Mouse (Mus musculus) limb, embryonic 14.5 days (tissue): Measurements from ENCODE around the gene Nudt3. TPM values are rescaled to one million over a fixed set of nuclear protein-coding genes. Genes with fewer than 3 reads are reported as not detected.

Experiments
- ATAC-seq: fragments of 200-750 bp; cut with Nextera tagmentation; 2 replicates; pipeline ENCODE4 v1.8.0; 2017; ENCODE audit warnings: low read depth, moderate number of reproducible peaks, moderate TSS enrichment; ENCODE audit not compliant: low FRiP score
- DNase-seq: peaks from one replicate; pipeline ENCODE4 v3.0.0-alpha.2; 2015; ENCODE audit warnings: low spot score
- H3K27ac ChIP-seq: fragments of 300-500 bp; sonication (generic); replicated peaks from 2 replicates; pipeline ENCODE4 v1.5.1; 2014; ENCODE audit warnings: low read depth, mild to moderate bottlenecking, low read length, moderate library complexity, mixed read lengths
- H3K27me3 ChIP-seq: fragments of 300-500 bp; sonication (generic); 2 replicates; pipeline ENCODE4 v1.6.1; 2014; ENCODE audit warnings: low read length, mixed read lengths; ENCODE audit not compliant: control insufficient read depth, insufficient read depth
- H3K36me3 ChIP-seq: fragments of 300-500 bp; sonication (generic); 2 replicates; pipeline ENCODE4 v1.6.1; 2014; ENCODE audit warnings: mild to moderate bottlenecking, low read length, moderate library complexity, mixed read lengths; ENCODE audit not compliant: control insufficient read depth, insufficient read depth
- H3K4me1 ChIP-seq: fragments of 300-500 bp; sonication (generic); 2 replicates; pipeline ENCODE4 v1.6.1; 2014; ENCODE audit warnings: antibody characterized with exemption, low read length, mixed read lengths; ENCODE audit not compliant: control insufficient read depth, insufficient read depth
- H3K4me2 ChIP-seq: fragments of 300-500 bp; sonication (generic); replicated peaks from 2 replicates; pipeline ENCODE4 v1.6.1; 2014; ENCODE audit warnings: low read depth, mild to moderate bottlenecking, low read length, moderate library complexity; ENCODE audit not compliant: severe bottlenecking
- H3K4me3 ChIP-seq: fragments of 300-500 bp; sonication (generic); replicated peaks from 2 replicates; pipeline ENCODE4 v1.5.1; 2014; ENCODE audit warnings: low read length
- H3K9ac ChIP-seq: fragments of 300-500 bp; sonication (generic); 2 replicates; pipeline ENCODE4 v1.6.1; 2014; ENCODE audit warnings: mild to moderate bottlenecking, low read depth, low read length, moderate library complexity; ENCODE audit not compliant: severe bottlenecking
- H3K9me3 ChIP-seq: fragments of 300-500 bp; sonication (generic); 2 replicates; pipeline ENCODE4 v1.6.1; 2016; ENCODE audit warnings: low read length; ENCODE audit not compliant: control insufficient read depth
- POLR2A ChIP-seq: fragments of 200-500 bp; IDR thresholded peaks from 2 replicates; pipeline ENCODE4 v1.8.0; 2012; ENCODE audit warnings: inconsistent platforms, mild to moderate bottlenecking, moderate library complexity, borderline replicate concordance; ENCODE audit not compliant: insufficient read depth, insufficient read length; ENCODE audit errors: extremely low read depth
- WGBS: fragments of 180-500 bp; shearing (Covaris S2); extraction: QIAGEN DNeasy Blood & Tissue Kit; methylation state at CpG from one replicate; pipeline ENCODE4 v1.1.7; 2014; 5-methylcytosine and 5-hydroxymethylcytosine counted together
- polyA plus RNA-seq, 2 experiments: library from polyadenylated mRNA; depleted of rRNA in 1 of 2; stranded (reverse) in 1 of 2; unstranded in 1 of 2; fragments of >200 nt; fragmentation: Nextera tagmentation in 1 of 2; extraction: Ambion mirVana in 1 of 2; gene quantifications; 2 replicates each; pipeline versions ENCODE4 v1.2.1 to v1.2.3; 2012 to 2014

The Nudt3 gene
- polyA plus RNA-seq, 2 experiments, result 36.8 to 121 TPM

- DNase-seq, result no peak
These were observed 32.7 kb upstream of the Nudt3 start for GRCm38 (mm10) chr17:27656011-27656399.

GRCm38 (mm10) chr17:27655089-27656010 lies 32.1 kb upstream of the Nudt3 start, which contains the start of gene Pacsin1:
TSS of gene Pacsin1 (plus strand) at chr17:27655509.
- Histone ChIP-seq H3K9ac (peak within 1 kb of the TSS; percentile 43), H3K4me2 (peak within 1 kb of the TSS; percentile 73), H3K36me3 (no peaks in the 10 kb centered on the region), H3K9me3 (no peaks in the 10 kb centered on the region), H3K4me1 (peaks cover 13% of the 10 kb centered on the region), H3K27me3 (peaks cover 18% of the 10 kb centered on the region; the same call in 1 of the 2 replicates), H3K4me3 (peak within 1 kb of the TSS; percentile 39), H3K27ac (no peak within 1 kb of the TSS)
- ATAC-seq (peak; percentile 52; the same call in 1 of the 2 replicates), DNase-seq (no peak)
- WGBS, result 3% methylated on average over 27 of the region's 65 CpGs
- no peak for TF ChIP-seq POLR2A

More at GRCm38 (mm10) chr17:27656011-27656399, 32.7 kb upstream of the Nudt3 start:
- peaks cover 13% of the 10 kb centered on the region for H3K4me1 ChIP-seq
- H3K36me3 ChIP-seq, result no peaks in the 10 kb centered on the region
- no peaks in the 10 kb centered on the region for H3K9me3 ChIP-seq
- peak overlapping the region; percentile 73 for H3K4me2 ChIP-seq
- 2% methylated on average over 14 of the region's 14 CpGs for WGBS
- H3K9ac ChIP-seq, result peak overlapping the region; percentile 43
- H3K27me3 ChIP-seq, result peaks cover 18% of the 10 kb centered on the region; the same call in 1 of the 2 replicates
- peak; percentile 31; the same call in 1 of the 2 replicates for ATAC-seq
- H3K4me3 ChIP-seq, result peak overlapping the region; percentile 39
- no peak overlapping the region for H3K27ac ChIP-seq
- no peak for TF ChIP-seq POLR2A

- ATAC-seq (no peak), DNase-seq (no peak)
- H3K4me1 ChIP-seq, result peaks cover 13% of the 10 kb centered on the region
- H3K4me3 ChIP-seq, result no peak overlapping the region
- no peaks in the 10 kb centered on the region for H3K9me3 ChIP-seq
- no peak overlapping the region for H3K4me2 ChIP-seq
- no peak overlapping the region for H3K27ac ChIP-seq
- peaks cover 18% of the 10 kb centered on the region; the same call in 1 of the 2 replicates for H3K27me3 ChIP-seq
- H3K9ac ChIP-seq, result no peak overlapping the region
- TF ChIP-seq POLR2A, result no peak
- WGBS, result 55% methylated on average over 10 of the region's 10 CpGs
- no peaks in the 10 kb centered on the region for H3K36me3 ChIP-seq
These were observed 30.1 kb upstream of the Nudt3 start for GRCm38 (mm10) chr17:27653253-27653959.

- H3K4me3 ChIP-seq, result no peak overlapping the region
- DNase-seq, result no peak
- H3K9ac ChIP-seq, result no peak overlapping the region
- no peak for TF ChIP-seq POLR2A
- H3K27me3 ChIP-seq, result peaks cover 18% of the 10 kb centered on the region; the same call in 1 of the 2 replicates
- H3K4me1 ChIP-seq, result peaks cover 13% of the 10 kb centered on the region
- H3K9me3 ChIP-seq, result no peaks in the 10 kb centered on the region
- H3K27ac ChIP-seq, result no peak overlapping the region
- ATAC-seq, result no peak
- WGBS, result 78% methylated on average over 23 of the region's 23 CpGs
- H3K36me3 ChIP-seq, result no peaks in the 10 kb centered on the region
- H3K4me2 ChIP-seq, result no peak overlapping the region
These were observed 28.9 kb upstream of the Nudt3 start for GRCm38 (mm10) chr17:27652046-27652790.
